Mouse (Mus musculus): ENCODE data around the gene Tspan10.

- no peak for TF ChIP-seq POLR2A (IDR thresholded peaks at IDR 0.05; ENCODE audit: borderline replicate concordance, low read depth, low read length)
- no peak for TF ChIP-seq CTCF (IDR thresholded peaks at IDR 0.05; ENCODE audit: low read depth, low read length)
Measured at GRCm38 (mm10) chr11:120465521-120465920, 23.1 kb downstream of the Tspan10 start.
